Mouse (Mus musculus): ENCODE measurements around the gene Ugt2b38.
"Not testable (repeated sequence)": the region's sequence is repeated elsewhere in the genome, so short reads cannot be mapped to it uniquely, and the experiment has no call there.

The Ugt2b38 gene

DNA sequence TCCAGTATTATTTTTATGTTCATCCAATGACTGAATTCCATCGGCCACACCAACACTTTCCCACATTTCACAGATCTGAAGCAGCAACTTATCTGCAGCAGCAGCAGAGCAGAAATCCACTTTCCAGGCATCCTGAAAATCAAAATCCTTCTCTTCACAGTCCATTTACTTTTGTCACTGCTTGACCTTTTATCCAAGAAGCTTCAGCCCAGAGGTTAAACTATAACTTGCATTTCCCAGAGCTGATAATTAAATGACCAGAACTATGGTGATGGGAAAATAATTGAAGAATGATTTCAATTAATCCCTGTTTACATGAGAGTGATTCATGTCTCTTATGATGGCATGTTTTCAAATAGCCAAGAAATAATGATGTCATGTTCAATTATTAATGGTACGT, at the start of gene Ugt2b38:
Ugt2b38 (minus strand) TSS at position 163 of the 400 bp plus-strand sequence.
- DNase-seq (ENCODE audit: low spot score), result not testable (repeated sequence)

DNA sequence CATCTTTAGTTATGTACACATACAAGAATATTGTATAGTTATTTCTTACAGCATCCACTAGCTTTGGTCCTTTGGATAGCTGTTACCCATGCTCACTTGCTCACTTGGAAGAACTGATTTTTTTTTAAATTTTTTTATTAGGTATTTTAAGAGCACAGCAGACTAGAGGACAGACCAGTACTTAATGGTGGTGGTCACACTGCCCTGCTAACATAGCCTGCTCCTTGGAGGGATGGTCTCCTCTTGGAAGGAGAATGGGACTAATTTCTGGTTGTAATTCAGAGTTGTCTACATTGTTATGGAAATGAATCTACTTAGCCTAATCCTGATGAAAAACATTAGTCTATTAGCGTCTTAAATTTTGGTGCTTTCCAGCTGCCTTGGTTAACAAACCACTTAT, 34.8 kb upstream of the Ugt2b38 start:
- DNase-seq (ENCODE audit: low spot score), result no peak

DNA sequence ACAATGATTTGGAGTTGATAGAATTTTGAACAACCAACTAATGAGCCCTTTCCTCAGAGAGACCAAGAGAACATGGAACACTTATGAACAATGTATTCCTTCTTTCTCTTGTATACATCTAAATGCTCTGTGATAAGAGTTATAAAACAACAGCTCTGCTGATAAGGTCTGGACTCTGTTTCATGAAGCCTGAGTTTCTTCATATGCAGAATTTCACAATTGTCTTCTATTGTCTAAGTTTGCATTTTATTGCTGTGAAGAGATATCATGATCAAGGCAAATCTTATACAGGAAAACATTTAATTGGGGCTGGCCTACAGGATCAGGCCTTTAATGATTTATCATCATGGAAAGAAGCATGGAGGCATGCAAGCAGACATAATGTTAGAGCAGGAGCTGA, 33.7 kb upstream of the Ugt2b38 start:
- DNase-seq (ENCODE audit: low spot score), result no peak

DNA sequence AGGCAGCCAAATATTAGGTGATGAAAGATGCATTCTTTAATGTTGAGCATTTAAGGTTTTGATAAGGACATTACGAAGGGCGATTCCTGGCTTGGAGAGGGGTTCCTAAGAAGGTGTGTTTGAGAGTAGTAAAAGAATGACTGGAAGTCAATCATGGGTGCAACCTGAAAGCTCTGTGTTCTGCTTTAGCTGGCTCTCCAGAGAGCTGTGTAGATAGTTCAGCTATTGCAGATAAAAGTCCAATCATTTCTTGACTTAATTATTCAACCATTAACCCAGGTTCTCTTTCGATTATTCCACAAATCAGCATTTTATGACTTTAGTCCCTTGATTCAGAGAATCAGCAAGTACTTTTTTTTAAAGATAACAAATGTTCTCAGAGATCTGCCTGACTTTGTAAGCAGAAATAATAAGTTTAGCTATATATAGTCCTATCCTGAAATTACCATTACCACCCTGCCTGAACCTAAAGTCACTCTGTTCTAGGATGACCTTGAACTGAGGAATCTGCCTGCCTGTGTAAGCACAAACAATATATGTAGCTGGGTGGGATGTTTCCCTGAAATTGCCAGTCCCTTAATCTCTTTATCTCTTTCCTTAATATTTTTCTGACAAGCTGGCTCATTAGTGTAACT, 32.3 kb upstream of the Ugt2b38 start:
- no peak for DNase-seq (ENCODE audit: low spot score)

DNA sequence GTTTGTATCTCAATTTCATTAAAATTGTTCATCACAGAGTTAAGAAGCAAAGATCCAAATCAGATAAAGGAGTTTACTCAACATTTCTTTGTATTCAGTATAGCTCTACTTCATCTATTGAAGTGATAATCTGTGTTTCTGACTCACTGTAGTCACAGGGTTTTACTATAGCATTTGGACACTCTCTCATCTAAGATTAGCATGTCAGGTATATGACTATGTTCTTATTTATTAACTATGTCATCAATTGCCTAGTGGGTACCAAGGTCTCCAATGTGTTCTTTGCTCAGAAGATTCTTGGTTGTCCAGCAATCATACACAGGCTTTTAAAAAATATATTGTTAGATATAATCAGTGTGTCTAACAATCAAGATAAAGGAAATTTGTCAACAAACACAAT, 31.5 kb upstream of the Ugt2b38 start:
- no peak for DNase-seq (ENCODE audit: low spot score)

DNA sequence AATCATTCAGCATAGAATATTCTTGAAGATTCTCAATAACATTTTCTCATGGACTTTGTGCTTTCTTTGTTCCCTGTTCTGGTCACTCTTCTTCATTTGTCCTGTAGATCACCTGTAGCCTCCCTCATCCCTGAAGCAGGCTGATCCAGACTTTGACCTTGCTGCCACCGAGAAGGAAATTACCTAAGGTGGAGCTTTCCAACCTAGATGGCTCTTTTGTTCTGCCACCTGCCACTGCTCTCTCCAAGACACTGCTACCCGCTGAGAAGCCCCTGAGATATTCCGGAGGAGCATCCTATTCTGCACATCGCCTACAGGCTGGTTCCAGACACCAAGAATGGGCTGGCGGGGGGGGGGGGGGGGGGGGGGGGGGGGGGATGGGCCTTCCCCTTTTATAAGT, 28.5 kb upstream of the Ugt2b38 start:
- not testable (repeated sequence) for DNase-seq (ENCODE audit: low spot score)

DNA sequence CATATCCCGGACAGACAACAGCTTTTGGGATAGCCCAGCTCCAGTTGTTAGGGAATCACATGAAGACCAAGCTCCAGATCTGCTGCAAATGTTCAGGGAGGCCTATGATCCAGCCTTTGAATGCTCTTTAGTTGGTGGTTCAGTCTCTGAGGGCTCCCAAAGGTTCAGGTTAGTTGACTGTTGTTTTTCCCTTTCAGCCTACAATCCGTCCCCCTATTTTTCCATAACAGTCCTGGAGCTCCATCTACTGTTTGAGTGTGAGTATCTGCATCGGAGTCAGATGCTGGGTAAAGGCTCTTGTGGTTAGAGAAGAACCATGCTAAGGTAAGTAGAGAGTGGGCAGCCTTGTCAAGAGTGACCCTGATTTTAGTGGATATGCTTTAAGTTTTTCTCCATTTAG, 12.3 kb upstream of the Ugt2b38 start:
- DNase-seq (ENCODE audit: low spot score), result peak; percentile 3

DNA sequence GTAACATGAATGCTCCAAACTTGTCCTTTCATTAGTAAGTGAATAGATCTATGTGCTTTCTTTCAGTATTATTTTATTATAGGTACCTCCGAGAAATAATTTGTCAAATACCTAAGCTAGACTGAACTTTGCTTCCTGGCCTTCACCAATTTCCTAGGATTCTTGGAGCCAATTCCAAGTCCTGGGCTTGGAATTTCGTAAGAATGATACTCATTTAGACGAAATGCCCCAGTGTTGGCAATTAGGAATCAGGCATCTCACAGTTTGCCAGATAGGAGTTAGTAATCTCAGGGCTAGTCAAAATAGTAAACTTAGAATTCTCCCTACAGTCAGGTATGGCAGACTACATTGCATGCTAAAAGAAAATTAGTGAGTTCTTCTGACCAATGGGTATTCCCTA, 1.7 kb upstream of the Ugt2b38 start:
- no peak for DNase-seq (ENCODE audit: low spot score)

DNA sequence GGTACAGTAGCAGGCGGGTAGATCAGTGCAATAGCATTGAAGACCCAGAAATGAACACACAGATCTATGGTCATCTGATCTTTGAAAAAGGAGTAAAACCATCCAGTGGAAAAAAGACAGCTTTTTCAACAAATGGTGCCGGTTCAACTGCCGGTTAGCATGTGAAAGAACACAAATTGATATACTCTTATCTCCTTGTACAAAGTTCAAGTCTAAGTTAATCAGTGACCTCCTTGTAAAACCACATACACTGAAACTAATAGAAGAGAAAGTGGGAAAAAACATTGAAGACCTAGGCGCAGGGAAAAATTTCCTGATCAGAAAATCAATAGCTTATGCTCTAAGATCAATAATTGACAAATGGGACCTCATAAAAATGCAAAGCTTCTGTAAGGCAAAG, 27.0 kb downstream of the Ugt2b38 start:
- DNase-seq (ENCODE audit: low spot score), result no peak

DNA sequence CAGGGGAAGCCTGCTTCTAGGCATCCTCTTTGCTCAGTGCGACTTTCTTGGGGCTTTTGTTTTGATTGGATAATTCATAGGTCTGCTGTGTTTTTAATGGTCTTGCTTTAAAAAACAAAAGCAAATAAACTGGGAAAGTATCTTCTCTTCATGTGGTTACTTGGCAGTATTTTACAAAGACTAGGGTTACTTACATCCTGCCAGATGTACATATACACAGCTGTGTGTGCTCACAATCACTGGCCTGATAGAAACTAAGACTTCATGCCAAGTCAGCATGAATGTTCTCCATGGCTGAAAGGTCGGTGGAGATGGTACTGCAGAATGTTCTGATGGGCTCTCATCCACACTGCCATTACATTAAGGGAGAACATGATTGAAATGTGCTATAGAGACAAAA, 33.2 kb downstream of the Ugt2b38 start:
- no peak for DNase-seq (ENCODE audit: low spot score)

DNA sequence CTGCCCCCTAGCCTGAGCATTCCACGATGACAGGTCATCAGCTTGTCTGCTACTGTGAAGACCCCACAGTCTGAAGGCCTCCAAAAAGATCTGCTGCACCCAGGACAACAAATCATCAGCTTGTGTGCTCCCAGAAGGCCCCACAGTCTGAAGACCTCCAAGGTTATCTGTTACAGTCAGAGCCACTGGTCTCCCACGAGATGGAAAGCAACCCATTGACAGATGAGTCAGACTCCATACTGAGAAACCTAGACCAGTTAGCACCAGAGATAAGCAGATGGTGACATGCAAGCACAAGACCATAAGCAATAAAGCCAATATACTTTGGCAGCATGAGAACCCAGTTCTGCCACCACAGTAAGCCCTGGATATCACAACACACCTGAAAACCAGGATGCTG, 43.8 kb downstream of the Ugt2b38 start:
- no peak for DNase-seq (ENCODE audit: low spot score)

DNA sequence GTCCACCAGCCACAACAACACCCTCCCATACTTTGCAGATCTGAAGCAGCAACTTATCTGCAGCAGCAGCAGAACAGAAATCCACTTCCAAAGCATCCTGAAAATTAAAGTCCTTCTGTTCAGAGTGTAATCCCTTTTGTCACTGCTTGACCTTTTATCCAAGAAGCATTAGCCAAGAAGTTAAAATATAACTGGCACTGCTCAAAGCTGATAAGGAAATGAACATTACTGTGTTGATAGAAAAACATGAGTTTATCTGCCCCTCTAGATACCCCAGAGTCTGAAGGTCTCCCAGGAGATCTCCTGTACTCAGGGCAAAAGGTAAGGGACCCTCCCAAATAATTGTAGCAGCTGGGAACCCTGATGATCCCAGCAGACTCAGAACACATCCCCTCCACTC, 44.2 kb downstream of the Ugt2b38 start:
- DNase-seq (ENCODE audit: low spot score), result no peak

DNA sequence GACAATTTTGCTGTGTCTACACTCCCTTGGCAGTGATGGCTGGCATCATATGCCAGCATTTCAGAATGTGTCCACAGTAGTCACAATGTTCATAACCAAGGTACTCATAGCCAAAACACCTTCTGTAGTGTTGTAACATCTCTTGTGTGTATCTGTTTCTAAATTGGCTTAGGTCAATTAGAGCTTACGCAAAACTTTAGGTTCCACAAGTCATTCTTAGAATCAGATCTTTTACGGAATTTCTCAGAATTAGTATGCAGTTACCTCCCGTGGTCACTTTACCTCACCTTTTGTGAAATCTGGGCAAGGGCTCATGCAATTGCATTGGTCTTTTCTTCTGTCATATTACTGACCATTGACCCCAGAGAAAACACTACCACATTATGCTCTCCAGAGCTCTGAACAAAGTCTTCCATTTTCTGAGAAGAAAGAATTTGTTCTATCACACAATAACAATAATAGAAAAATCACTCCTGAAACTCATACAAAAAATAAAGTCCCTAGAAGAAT, 48.1 kb downstream of the Ugt2b38 start:
- no peak for DNase-seq (ENCODE audit: low spot score)

DNA sequence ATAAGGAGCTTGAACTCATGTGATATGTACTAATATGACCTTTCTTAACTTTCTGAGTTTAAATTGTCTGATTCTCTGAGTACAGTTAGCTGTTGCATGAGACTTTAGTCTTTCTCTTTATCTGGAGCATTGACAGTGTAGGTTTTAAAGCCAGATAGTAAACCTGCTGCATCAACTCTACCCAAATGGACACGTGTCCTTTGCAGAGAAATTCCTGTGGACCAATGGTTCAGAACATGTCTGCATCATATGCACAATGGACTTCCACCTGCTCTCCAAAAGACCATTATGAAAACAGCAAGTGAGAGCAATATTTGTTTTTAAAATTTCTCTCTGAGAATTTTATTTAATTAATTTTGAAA, 50.5 kb downstream of the Ugt2b38 start:
- no peak for DNase-seq (ENCODE audit: low spot score)

DNA sequence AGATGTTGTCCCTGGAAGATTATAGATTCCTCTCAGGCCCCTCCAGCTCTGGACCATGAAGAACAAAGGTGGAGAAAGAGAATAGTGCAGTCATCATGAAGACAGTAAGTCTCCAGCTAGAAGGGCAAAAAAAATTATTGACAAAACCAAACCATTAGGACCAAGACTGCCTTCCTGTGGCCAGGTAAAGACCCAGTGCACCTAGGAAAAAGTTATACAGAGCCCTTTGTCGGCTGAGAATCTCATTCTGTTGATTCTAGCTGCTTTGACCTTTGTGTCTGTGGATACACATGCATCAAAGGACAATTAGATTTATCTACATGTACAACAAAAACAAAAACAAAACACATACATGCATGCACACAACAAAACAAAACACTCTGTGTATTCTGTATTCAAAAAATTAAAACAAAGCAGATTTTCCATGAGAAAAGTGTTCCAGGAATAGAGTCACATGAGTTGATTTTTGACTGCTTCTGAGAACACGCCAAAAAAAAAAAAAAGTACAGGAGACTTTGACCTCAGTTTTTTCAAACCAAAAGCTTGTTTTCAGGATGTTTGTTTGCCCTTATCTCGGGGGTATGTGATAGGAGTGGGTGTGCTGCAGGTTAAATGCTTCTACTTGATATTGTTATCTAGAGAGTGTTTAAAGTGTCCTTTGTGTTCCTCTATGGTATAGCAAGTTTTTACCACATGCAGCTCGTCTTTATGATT, 51.1 kb downstream of the Ugt2b38 start:
- DNase-seq (ENCODE audit: low spot score), result not testable (repeated sequence)

Measured in ovary, postnatal 14 days (tissue).